Mouse (Mus musculus) ES-Bruce4 (cell line): ENCODE measurements around the gene Ano4. TPM values are rescaled to one million over a fixed set of nuclear protein-coding genes. Genes with fewer than 3 reads are reported as not detected.

ENCODE experiments used
- H3K27ac ChIP-seq: 2 replicates; pipeline ENCODE4 v1.5.1; 2012; ENCODE audit warnings: low read length, inconsistent platforms; ENCODE audit not compliant: insufficient read depth
- H3K27me3 ChIP-seq: 2 replicates; pipeline ENCODE4 v1.6.1; 2012; ENCODE audit warnings: mild to moderate bottlenecking, low read length, inconsistent platforms; ENCODE audit not compliant: control insufficient read depth, poor library complexity, insufficient read depth, severe bottlenecking
- H3K36me3 ChIP-seq: 2 replicates; pipeline ENCODE4 v1.6.1; 2012; ENCODE audit warnings: inconsistent platforms, mild to moderate bottlenecking, low read length, moderate library complexity; ENCODE audit not compliant: control insufficient read depth, poor library complexity, insufficient read depth, severe bottlenecking
- H3K4me1 ChIP-seq: one replicate; pipeline ENCODE4 v1.8.1; 2011; ENCODE audit warnings: low read length; ENCODE audit not compliant: control insufficient read depth, insufficient read depth
- H3K4me3 ChIP-seq: 2 replicates; pipeline ENCODE4 v1.5.1; 2011; ENCODE audit warnings: low read depth, mild to moderate bottlenecking, low read length
- H3K9ac ChIP-seq: 2 replicates; pipeline ENCODE4 v1.6.1; 2012; ENCODE audit warnings: low read depth, mild to moderate bottlenecking, inconsistent platforms; ENCODE audit not compliant: poor library complexity, severe bottlenecking
- H3K9me3 ChIP-seq: replicated peaks from 2 replicates; pipeline ENCODE4 v1.6.1; 2012; ENCODE audit warnings: mild to moderate bottlenecking, low read length, inconsistent platforms; ENCODE audit not compliant: control insufficient read depth, poor library complexity, insufficient read depth, severe bottlenecking
- CTCF ChIP-seq: IDR thresholded peaks from one replicate; pipeline ENCODE4 v1.8.1; 2011; ENCODE audit warnings: low read depth, low read length
- EP300 ChIP-seq: IDR thresholded peaks from 2 replicates; pipeline ENCODE4 v1.6.1; 2011; ENCODE audit warnings: low read depth, low read length; ENCODE audit not compliant: insufficient read depth
- POLR2A ChIP-seq: IDR thresholded peaks from one replicate; pipeline ENCODE4 v1.8.1; 2011; ENCODE audit warnings: low read length; ENCODE audit not compliant: insufficient read depth
- polyA plus RNA-seq: library from polyadenylated mRNA; stranded (reverse); fragments of >200 nt; gene quantifications from 2 replicates; pipeline ENCODE4 v1.2.4, GENCODE M21; 2011; ENCODE audit warnings: low read depth; ENCODE audit not compliant: missing spikeins, insufficient read depth, insufficient read length

The Ano4 gene
- polyA plus RNA-seq, 1 experiment, result not detected

- Histone ChIP-seq H3K27me3 (no peaks in the 10 kb centered on the region), H3K27ac (no peak overlapping the region), H3K4me3 (no peak overlapping the region), H3K36me3 (no peaks in the 10 kb centered on the region), H3K9me3 (no peaks in the 10 kb centered on the region), H3K4me1 (no peaks in the 10 kb centered on the region), H3K9ac (no peak overlapping the region)
- TF ChIP-seq EP300, result no peak
- no peak for TF ChIP-seq POLR2A
- TF ChIP-seq CTCF, result no peak
Observed at GRCm38 (mm10) chr10:89370051-89370450, 25.5 kb upstream of the Ano4 start.

- Histone ChIP-seq H3K9ac (no peak overlapping the region), H3K36me3 (no peaks in the 10 kb centered on the region), H3K27ac (no peak overlapping the region), H3K4me1 (no peaks in the 10 kb centered on the region), H3K27me3 (no peaks in the 10 kb centered on the region), H3K9me3 (no peaks in the 10 kb centered on the region), H3K4me3 (no peak overlapping the region)
- TF ChIP-seq POLR2A (no peak), CTCF (no peak), EP300 (no peak)
Observed at GRCm38 (mm10) chr10:89358933-89359332, 14.4 kb upstream of the Ano4 start.

GRCm38 (mm10) chr10:89354639-89355038, 10.1 kb upstream of the Ano4 start:
- Histone ChIP-seq H3K4me3 (no peak overlapping the region), H3K27ac (no peak overlapping the region), H3K4me1 (no peaks in the 10 kb centered on the region), H3K36me3 (no peaks in the 10 kb centered on the region), H3K27me3 (no peaks in the 10 kb centered on the region), H3K9me3 (no peaks in the 10 kb centered on the region), H3K9ac (no peak overlapping the region)
- no peak for TF ChIP-seq CTCF

- TF ChIP-seq CTCF (no peak), POLR2A (no peak), EP300 (no peak)
- no peak overlapping the region for H3K4me3 ChIP-seq
Observed at GRCm38 (mm10) chr10:89351416-89351815, 6.9 kb upstream of the Ano4 start.

GRCm38 (mm10) chr10:89345606-89346005, 1.0 kb upstream of the Ano4 start:
- H3K4me3 ChIP-seq, result no peak overlapping the region
- H3K4me1 ChIP-seq, result no peaks in the 10 kb centered on the region
- no peaks in the 10 kb centered on the region for H3K36me3 ChIP-seq
- TF ChIP-seq EP300 (no peak), POLR2A (no peak), CTCF (no peak)
- no peak overlapping the region for H3K27ac ChIP-seq
- peaks cover 7% of the 10 kb centered on the region for H3K27me3 ChIP-seq
- no peaks in the 10 kb centered on the region for H3K9me3 ChIP-seq
- H3K9ac ChIP-seq, result no peak overlapping the region

More at GRCm38 (mm10) chr10:89351416-89351815, 6.9 kb upstream of the Ano4 start:
- Histone ChIP-seq H3K4me1 (no peaks in the 10 kb centered on the region), H3K27me3 (no peaks in the 10 kb centered on the region), H3K9ac (no peak overlapping the region), H3K27ac (no peak overlapping the region), H3K36me3 (no peaks in the 10 kb centered on the region), H3K9me3 (no peaks in the 10 kb centered on the region)

GRCm38 (mm10) chr10:89345196-89345533, 603 bp upstream of the Ano4 start:
- H3K9ac ChIP-seq, result no peak overlapping the region

More at GRCm38 (mm10) chr10:89345196-89345533, 603 bp upstream of the Ano4 start:
- no peaks in the 10 kb centered on the region for H3K36me3 ChIP-seq
- no peak for TF ChIP-seq CTCF
- no peak for TF ChIP-seq POLR2A
- no peak for TF ChIP-seq EP300
- H3K9me3 ChIP-seq, result no peaks in the 10 kb centered on the region
- no peak overlapping the region for H3K27ac ChIP-seq
- H3K4me3 ChIP-seq, result peak overlapping the region; percentile 43
- peaks cover 7% of the 10 kb centered on the region for H3K27me3 ChIP-seq
- no peaks in the 10 kb centered on the region for H3K4me1 ChIP-seq
